Mouse (Mus musculus) heart, embryonic 15.5 days (tissue): ENCODE results near the gene Ankle1. TPM values are rescaled to one million over a fixed set of nuclear protein-coding genes. Genes with fewer than 3 reads are reported as not detected.
A peak's percentile ranks its signal among the peaks of the same experiment; 100 is the strongest.

ENCODE experiments used
- ATAC-seq: fragments of 200-750 bp; cut with Nextera tagmentation; replicated peaks from 2 replicates; pipeline ENCODE4 v1.8.0; 2017; ENCODE audit warnings: low read depth, moderate TSS enrichment; ENCODE audit not compliant: insufficient number of reproducible peaks, insufficient read depth, low FRiP score
- H3K27ac ChIP-seq: fragments of 300-500 bp; sonication (generic); 2 replicates; pipeline ENCODE4 v1.5.1; 2015; ENCODE audit warnings: mild to moderate bottlenecking, inconsistent platforms
- H3K27me3 ChIP-seq: fragments of 300-500 bp; sonication (generic); 2 replicates; pipeline ENCODE4 v1.6.1; 2015; ENCODE audit warnings: inconsistent platforms
- H3K36me3 ChIP-seq: fragments of 300-500 bp; sonication (generic); 2 replicates; pipeline ENCODE4 v1.6.1; 2015; ENCODE audit warnings: mild to moderate bottlenecking, inconsistent platforms
- H3K4me1 ChIP-seq: fragments of 300-500 bp; sonication (generic); replicated peaks from 2 replicates; pipeline ENCODE4 v1.6.1; 2015; ENCODE audit warnings: inconsistent platforms
- H3K4me2 ChIP-seq: fragments of 300-500 bp; sonication (generic); 2 replicates; pipeline ENCODE4 v1.6.1; 2015; ENCODE audit warnings: inconsistent platforms, mild to moderate bottlenecking, moderate library complexity
- H3K4me3 ChIP-seq: fragments of 300-500 bp; sonication (generic); 2 replicates; pipeline ENCODE4 v1.5.1; 2015; ENCODE audit warnings: mild to moderate bottlenecking, inconsistent platforms
- H3K9ac ChIP-seq: fragments of 300-500 bp; sonication (generic); 2 replicates; pipeline ENCODE4 v1.6.1; 2015; ENCODE audit warnings: mild to moderate bottlenecking, inconsistent platforms
- H3K9me3 ChIP-seq: fragments of 300-500 bp; sonication (generic); replicated peaks from 2 replicates; pipeline ENCODE4 v1.6.1; 2016; ENCODE audit warnings: inconsistent platforms
- WGBS: fragments of 180-500 bp; shearing (Covaris S2); methylation state at CpG from one replicate; pipeline ENCODE4 v1.1.7; 2015; ENCODE audit warnings: mixed read lengths; 5-methylcytosine and 5-hydroxymethylcytosine counted together
- polyA plus RNA-seq: library from polyadenylated mRNA; unstranded; fragments of >200 nt; fragmentation: Nextera tagmentation; extraction: Ambion mirVana; gene quantifications from 2 replicates; pipeline ENCODE4 v1.2.1, GENCODE M21; 2015

The Ankle1 gene
- polyA plus RNA-seq, 1 experiment from 2014 or later, result 23.0 TPM

GRCm38 (mm10) chr8:71374616-71375206 is 31.1 kb upstream of the Ankle1 start:
- no peak overlapping the region for H3K9ac ChIP-seq
- H3K4me1 ChIP-seq, result peaks cover 54% of the 10 kb centered on the region
- no peaks in the 10 kb centered on the region for H3K9me3 ChIP-seq
- no peak for ATAC-seq
- H3K4me2 ChIP-seq, result no peak overlapping the region
- no peak overlapping the region for H3K4me3 ChIP-seq
- peaks cover 36% of the 10 kb centered on the region for H3K36me3 ChIP-seq
- H3K27me3 ChIP-seq, result no peaks in the 10 kb centered on the region
- 72% methylated on average over 17 of the region's 17 CpGs for WGBS
- no peak overlapping the region for H3K27ac ChIP-seq

DNA sequence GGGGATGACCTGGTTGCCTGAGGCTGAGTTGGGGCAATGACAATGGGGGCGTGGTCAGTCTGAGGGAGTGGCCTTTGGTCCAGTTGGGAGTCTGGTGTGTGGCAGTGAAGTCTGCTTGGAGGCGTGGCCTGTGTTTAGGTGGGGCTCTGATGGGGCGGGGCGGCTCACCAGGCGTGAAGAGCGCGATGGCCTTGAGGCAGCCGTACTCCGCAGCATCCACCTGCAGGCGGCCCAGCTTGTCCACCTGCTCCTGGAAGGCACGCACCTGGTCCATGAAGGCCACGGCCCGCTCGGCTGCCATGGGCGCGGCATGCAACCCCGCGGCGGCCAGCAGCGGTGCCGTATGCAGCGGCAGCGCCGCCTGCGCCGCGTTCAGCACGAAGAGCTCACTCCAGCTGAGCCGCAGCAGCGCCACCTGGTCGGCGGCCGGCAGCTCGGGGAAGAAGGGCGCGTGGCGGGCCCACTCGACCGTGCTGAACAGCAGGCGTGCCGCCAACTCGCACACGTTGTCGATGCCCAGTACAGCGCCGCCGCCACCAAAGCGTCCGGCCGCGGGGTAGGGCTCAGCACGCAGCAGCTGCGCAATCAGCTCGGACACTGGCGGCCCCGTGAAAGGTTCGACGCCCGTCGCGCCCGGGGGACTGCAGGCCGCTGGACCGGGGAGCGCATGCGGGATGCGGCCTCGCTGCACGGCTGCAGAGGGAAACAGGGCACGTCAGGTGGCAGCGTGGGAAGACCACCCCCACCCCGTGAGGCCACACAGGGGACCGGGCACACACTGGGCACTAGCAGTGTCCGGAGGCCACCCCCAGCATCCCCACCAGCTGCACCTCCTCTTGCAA is 30.0 kb upstream of the Ankle1 start:
- 13% methylated on average over 70 of the region's 74 CpGs for WGBS
- no peak overlapping the region for H3K9ac ChIP-seq
- peaks cover 36% of the 10 kb centered on the region for H3K36me3 ChIP-seq
- H3K4me3 ChIP-seq, result peak overlapping the region; percentile 25
- ATAC-seq, result peak; percentile 2; the same call in 1 of the 2 replicates
- H3K4me2 ChIP-seq, result peak overlapping the region; percentile 59
- H3K27ac ChIP-seq, result peak overlapping the region; percentile 56
- H3K27me3 ChIP-seq, result no peaks in the 10 kb centered on the region
- no peaks in the 10 kb centered on the region for H3K9me3 ChIP-seq
- peaks cover 53% of the 10 kb centered on the region for H3K4me1 ChIP-seq

DNA sequence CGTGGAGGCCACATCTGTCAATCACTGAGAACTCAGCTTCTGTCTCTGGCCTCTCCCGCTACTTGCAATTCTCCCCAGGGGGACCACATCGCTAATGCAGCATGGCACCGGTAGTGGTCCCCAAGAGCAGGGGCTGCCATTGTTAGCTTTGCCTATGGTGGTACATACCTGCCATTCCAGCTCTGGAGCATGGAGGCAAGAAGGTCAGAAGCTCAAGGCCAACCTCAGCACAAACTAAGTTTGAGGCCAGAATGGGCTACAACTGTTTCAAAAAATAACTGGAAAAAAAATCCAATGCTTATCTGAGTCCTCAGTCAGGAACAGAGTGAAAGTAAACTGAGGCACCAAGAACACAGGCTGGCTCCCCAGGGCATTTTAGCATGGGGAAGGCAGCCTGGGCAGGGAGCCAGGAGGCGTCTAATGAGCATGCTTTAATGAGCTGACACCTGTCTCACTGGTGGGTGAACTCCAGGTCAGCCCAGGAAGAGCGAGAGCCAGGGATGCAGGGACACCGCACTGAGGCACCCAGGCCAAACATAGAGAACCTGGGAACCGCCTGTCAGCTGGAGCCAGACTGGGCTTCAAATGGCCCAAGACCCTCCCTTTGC is 29.3 kb upstream of the Ankle1 start:
- peak overlapping the region; percentile 25 for H3K4me3 ChIP-seq
- H3K27me3 ChIP-seq, result no peaks in the 10 kb centered on the region
- H3K4me1 ChIP-seq, result peaks cover 52% of the 10 kb centered on the region
- no peak for ATAC-seq
- no peak overlapping the region for H3K27ac ChIP-seq
- H3K9me3 ChIP-seq, result no peaks in the 10 kb centered on the region
- H3K36me3 ChIP-seq, result peaks cover 36% of the 10 kb centered on the region
- peak overlapping the region; percentile 59 for H3K4me2 ChIP-seq
- WGBS, result 54% methylated on average over 8 of the region's 8 CpGs
- H3K9ac ChIP-seq, result no peak overlapping the region

GRCm38 (mm10) chr8:71379008-71379407 is 26.8 kb upstream of the Ankle1 start:
- Histone ChIP-seq H3K4me2 (peak overlapping the region; percentile 97), H3K9me3 (no peaks in the 10 kb centered on the region), H3K36me3 (peaks cover 30% of the 10 kb centered on the region), H3K4me3 (peak overlapping the region; percentile 81), H3K9ac (0 out of 2 replicates have a peak overlapping the region, but pooled peaks have one; percentile 86), H3K27me3 (no peaks in the 10 kb centered on the region), H3K27ac (no peak overlapping the region), H3K4me1 (peaks cover 61% of the 10 kb centered on the region)
- WGBS, result 71% methylated on average over 4 of the region's 4 CpGs
- no peak for ATAC-seq

DNA sequence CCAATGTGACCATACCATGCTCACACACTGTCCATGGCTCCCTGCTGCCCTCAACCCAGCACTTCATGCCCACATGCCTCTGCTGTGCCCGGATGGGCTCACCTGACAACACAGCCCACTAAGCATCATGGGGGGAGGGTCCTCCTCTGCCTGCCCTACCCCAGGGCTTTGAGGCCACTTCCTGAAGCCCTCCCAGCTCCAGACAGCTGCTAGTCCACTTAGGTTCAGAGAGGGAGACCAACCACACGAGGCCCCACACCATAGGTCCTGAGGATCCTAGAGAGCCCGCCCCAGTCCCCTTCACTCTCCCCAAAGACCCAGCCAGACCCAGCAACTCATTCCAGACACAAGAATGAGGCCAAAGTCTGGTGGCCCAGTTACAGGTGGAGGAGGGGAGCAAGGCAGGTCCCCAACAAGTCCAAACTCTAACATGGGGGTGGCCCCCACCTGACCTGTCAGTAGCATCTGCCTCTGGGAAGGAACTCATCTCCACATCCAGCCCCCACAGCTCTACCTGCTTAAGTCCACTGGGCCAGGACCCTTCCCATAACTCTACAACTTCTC is 26.2 kb upstream of the Ankle1 start:
- peak overlapping the region; percentile 93; the same call in 1 of the 2 replicates for H3K27ac ChIP-seq

DNA sequence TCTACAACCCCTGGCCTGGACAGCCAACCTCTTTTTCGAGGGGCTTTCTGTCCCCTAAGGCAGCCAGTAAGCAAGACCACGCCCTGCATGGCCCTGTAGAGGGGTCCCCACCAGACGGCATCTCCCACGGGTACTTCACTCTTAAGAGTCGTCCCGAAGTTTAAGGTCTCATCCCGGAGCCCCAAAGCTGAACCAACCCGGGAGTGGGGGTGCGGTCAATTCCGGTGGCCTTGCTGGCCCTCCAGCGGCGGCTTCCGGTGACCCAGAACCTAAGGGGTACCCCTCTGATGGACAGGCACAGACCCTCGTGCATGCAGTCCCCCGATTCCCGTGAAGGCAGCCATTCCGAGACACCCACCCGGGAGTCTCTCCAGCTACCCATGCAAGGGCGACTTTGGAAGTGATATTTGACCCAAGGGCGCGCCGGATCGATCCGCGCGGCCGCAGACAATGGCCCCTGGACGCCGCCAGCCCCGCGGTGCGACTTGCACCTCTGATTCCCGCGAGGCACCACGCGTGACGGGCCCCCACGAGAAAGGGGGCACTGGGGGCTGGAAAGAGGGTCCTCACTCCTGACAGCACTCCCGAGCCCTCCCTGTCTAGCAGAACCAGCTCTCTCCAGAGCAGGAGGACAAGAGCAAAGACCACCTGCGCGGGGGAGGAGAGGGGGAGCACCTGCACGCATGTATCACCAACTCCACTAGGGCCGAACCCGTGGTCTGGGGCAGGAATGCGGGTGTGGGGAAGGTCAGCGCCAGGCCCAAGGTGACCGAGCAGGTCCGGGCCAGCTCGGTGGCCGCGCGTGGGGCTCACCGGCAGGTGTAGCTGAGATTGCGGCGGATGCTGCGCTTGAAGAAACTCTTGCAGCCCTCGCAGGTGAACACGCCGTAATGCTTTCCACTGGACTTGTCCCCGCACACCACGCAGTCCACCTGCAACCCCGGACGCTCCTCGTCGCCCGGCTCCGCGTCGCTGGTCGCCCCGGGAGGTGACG is 25.3 kb upstream of the Ankle1 start:
- H3K9me3 ChIP-seq, result no peaks in the 10 kb centered on the region
- H3K4me3 ChIP-seq, result peak overlapping the region; percentile 81
- no peaks in the 10 kb centered on the region for H3K27me3 ChIP-seq
- peaks cover 54% of the 10 kb centered on the region for H3K4me1 ChIP-seq
- peaks cover 16% of the 10 kb centered on the region; the same call in 1 of the 2 replicates for H3K36me3 ChIP-seq
- peak overlapping the region; percentile 97 for H3K4me2 ChIP-seq
- 2% methylated on average over 72 of the region's 72 CpGs for WGBS
- peak overlapping the region; percentile 86 for H3K9ac ChIP-seq
- H3K27ac ChIP-seq, result peak overlapping the region; percentile 93
- no peak for ATAC-seq

More for the DNA sequence above, 26.2 kb upstream of the Ankle1 start:
- 59% methylated on average over 3 of the region's 3 CpGs for WGBS
- Histone ChIP-seq H3K27me3 (no peaks in the 10 kb centered on the region), H3K4me1 (peaks cover 61% of the 10 kb centered on the region), H3K36me3 (peaks cover 24% of the 10 kb centered on the region; the same call in 1 of the 2 replicates), H3K4me3 (peak overlapping the region; percentile 81), H3K4me2 (peak overlapping the region; percentile 97), H3K9me3 (no peaks in the 10 kb centered on the region), H3K9ac (peak overlapping the region; percentile 86)
- ATAC-seq, result no peak

- Histone ChIP-seq H3K4me2 (peak within 1 kb of the TSS; percentile 97), H3K9me3 (no peaks in the 10 kb centered on the region), H3K9ac (peak within 1 kb of the TSS; percentile 86), H3K27me3 (no peaks in the 10 kb centered on the region), H3K36me3 (peaks cover 16% of the 10 kb centered on the region; the same call in 1 of the 2 replicates), H3K4me1 (peaks cover 44% of the 10 kb centered on the region), H3K27ac (peak within 1 kb of the TSS; percentile 93), H3K4me3 (peak within 1 kb of the TSS; percentile 81)
- peak; percentile 51 for ATAC-seq
- WGBS, result under 1% methylated on average over 44 of the region's 89 CpGs
These were observed 24.3 kb upstream of the Ankle1 start, which contains the start of gene Nr2f6 for GRCm38 (mm10) chr8:71381421-71381970. Gene Nr2f6 (minus strand): TSS chr8:71381960.

DNA sequence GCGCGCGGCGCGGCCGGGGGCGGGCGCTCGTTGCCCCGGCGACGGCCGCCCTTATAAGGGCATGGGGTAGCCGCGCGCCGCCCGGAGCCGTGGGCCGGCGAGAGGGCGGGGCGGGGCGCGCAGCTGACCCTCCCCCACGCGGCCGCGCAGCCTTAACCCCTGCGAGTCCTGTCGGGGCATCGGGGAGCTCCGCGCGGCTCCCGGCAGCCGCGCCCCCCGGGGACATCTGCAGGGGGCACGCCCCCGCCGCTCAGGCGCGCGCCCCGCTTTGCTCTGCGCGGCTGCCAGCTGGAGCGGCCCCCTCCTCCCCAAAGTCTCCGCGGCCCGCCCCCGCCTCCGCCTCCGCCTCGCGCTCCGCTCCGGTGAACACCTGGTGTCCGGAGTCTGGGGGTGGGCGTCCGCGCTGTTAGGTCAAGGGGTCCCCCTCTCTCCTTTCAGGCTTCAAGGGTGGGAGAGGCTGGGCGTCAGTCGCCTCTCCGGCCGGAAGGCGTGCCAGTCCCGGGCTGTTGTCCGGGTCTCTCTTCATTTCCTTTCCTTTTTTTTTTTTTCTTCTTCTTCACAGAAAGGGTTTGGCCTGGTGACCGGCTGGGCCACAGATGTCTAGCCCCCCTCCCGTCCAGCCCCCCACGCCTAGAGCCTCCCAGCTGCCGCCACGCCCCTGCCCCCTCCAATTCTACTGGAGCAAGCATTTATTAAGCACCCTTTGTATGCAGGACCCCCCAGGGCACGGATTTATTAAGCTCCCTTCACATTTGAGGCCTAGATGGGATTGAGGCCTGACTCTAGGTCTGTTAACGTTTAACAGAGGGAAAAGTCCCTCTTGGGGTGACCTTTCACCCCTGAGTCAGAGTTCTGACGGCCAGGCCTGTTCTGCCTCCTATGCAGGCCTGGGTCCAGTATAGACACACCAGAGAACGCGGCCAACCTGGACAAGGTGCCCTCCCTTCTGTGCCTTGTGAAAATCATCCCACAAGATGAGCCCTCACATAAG is 23.5 kb upstream of the Ankle1 start:
- peak overlapping the region; percentile 86 for H3K9ac ChIP-seq
- 5% methylated on average over 45 of the region's 80 CpGs for whole genome bisulfite sequencing
- H3K27me3 ChIP-seq, result no peaks in the 10 kb centered on the region
- H3K9me3 ChIP-seq, result no peaks in the 10 kb centered on the region
- H3K4me1 ChIP-seq, result peaks cover 36% of the 10 kb centered on the region
- H3K4me2 ChIP-seq, result peak overlapping the region; percentile 97
- peak overlapping the region; percentile 93 for H3K27ac ChIP-seq
- peaks cover 12% of the 10 kb centered on the region; the same call in 1 of the 2 replicates for H3K36me3 ChIP-seq
- peak; percentile 91 for ATAC-seq
- peak overlapping the region; percentile 81 for H3K4me3 ChIP-seq

DNA sequence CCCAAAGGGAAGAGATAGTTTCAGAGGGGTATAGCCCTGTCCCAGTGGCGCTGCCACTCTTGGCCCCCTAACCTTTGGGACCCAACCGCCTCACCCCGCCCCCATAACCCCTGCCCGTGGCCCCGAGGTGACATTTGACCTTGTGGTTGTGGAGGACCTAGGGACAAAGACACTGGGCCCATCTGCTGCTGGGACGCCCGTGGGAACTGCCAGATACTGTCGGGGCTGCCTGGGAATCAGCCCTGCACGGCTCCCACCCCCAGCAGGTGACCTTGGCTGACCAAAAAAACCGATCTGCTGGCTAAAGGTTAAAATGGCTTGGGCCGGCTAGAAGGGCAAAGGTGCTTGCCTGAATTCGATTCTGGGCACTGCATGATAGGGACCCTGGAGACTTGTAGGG is 22.4 kb upstream of the Ankle1 start:
- 0 out of 2 replicates have a peak, but pooled peaks cover under 1% of the 10 kb centered on the region for H3K36me3 ChIP-seq
- H3K4me1 ChIP-seq, result peaks cover 34% of the 10 kb centered on the region
- H3K4me3 ChIP-seq, result no peak overlapping the region
- 45% methylated on average over 12 of the region's 12 CpGs for WGBS
- no peaks in the 10 kb centered on the region for H3K9me3 ChIP-seq
- no peak overlapping the region for H3K9ac ChIP-seq
- no peaks in the 10 kb centered on the region for H3K27me3 ChIP-seq
- ATAC-seq, result no peak
- peak overlapping the region; percentile 93; the same call in 1 of the 2 replicates for H3K27ac ChIP-seq
- no peak overlapping the region for H3K4me2 ChIP-seq
